Mouse (Mus musculus): ENCODE measurements around the gene Porcn.

Porcn gene

GRCm38 (mm10) chrX:8206015-8206693 is at the start of gene Porcn:
Gene Porcn (minus strand): TSS chrX:8206525.
- DNase-seq: peak; percentile 91

- no peak for DNase-seq
Observed at GRCm38 (mm10) chrX:8255807-8256206, 49.5 kb upstream of the Porcn start.

- no peak for DNase-seq
Observed at GRCm38 (mm10) chrX:8253711-8254110, 47.4 kb upstream of the Porcn start.

- peak; percentile 90 for DNase-seq
Observed at GRCm38 (mm10) chrX:8252334-8253285, 46.3 kb upstream of the Porcn start, which contains the start of gene Ftsj1. Gene Ftsj1 (minus strand): TSS chrX:8252406.

- no peak for DNase-seq
Observed at GRCm38 (mm10) chrX:8251789-8252333, 45.5 kb upstream of the Porcn start.

GRCm38 (mm10) chrX:8248542-8249120 is 42.3 kb upstream of the Porcn start:
- DNase-seq: peak; percentile 71

GRCm38 (mm10) chrX:8247680-8248079 is 41.4 kb upstream of the Porcn start:
- DNase-seq: no peak

- peak; percentile 6 for DNase-seq
Observed at GRCm38 (mm10) chrX:8238804-8239395, 32.6 kb upstream of the Porcn start.

GRCm38 (mm10) chrX:8236704-8237103 is 30.4 kb upstream of the Porcn start:
- no peak for DNase-seq

- DNase-seq: no peak
Observed at GRCm38 (mm10) chrX:8233602-8234001, 27.3 kb upstream of the Porcn start.

- peak; percentile 14 for DNase-seq
Observed at GRCm38 (mm10) chrX:8230272-8230671, 23.9 kb upstream of the Porcn start.

- DNase-seq: no peak
Observed at GRCm38 (mm10) chrX:8223473-8223872, 17.1 kb upstream of the Porcn start.

- peak; percentile 38 for DNase-seq
Observed at GRCm38 (mm10) chrX:8222678-8223421, 16.5 kb upstream of the Porcn start.

GRCm38 (mm10) chrX:8222296-8222677 is 16.0 kb upstream of the Porcn start:
- DNase-seq: no peak

GRCm38 (mm10) chrX:8219651-8220050 is 13.3 kb upstream of the Porcn start:
- DNase-seq: no peak

GRCm38 (mm10) chrX:8218114-8218513 is 11.8 kb upstream of the Porcn start:
- no peak for DNase-seq

- DNase-seq: no peak
Observed at GRCm38 (mm10) chrX:8217383-8217782, 11.1 kb upstream of the Porcn start.

GRCm38 (mm10) chrX:8211490-8212207 is 5.3 kb upstream of the Porcn start:
- DNase-seq: no peak

- no peak for DNase-seq
Observed at GRCm38 (mm10) chrX:8209720-8210119, 3.4 kb upstream of the Porcn start.

GRCm38 (mm10) chrX:8207224-8207623 is 899 bp upstream of the Porcn start:
- no peak for DNase-seq

GRCm38 (mm10) chrX:8206694-8207197 is 421 bp upstream of the Porcn start:
- DNase-seq: no peak
